Mouse (Mus musculus): Measurements from ENCODE around the gene Gm10521. TPM values are rescaled to one million over a fixed set of nuclear protein-coding genes. Genes with fewer than 3 reads are reported as not detected.
"Not testable (repeated sequence)": the region's sequence is repeated elsewhere in the genome, so short reads cannot be mapped to it uniquely, and the experiment has no call there.

The Gm10521 gene
- under 1 TPM in 1 of 2 experiments, not detected in 1; 0.09 TPM for total RNA-seq (2021)
- polyA plus RNA-seq (2012; rRNA removed): 0.15 and 0.41 TPM in 2 replicates
- long read RNA-seq: 0 reads

- intact Hi-C loops (cut with DNase I); DNase-seq; H3K4me1 ChIP-seq (ENCODE audit: control insufficient read depth, insufficient read depth, low read length); H3K79me2 ChIP-seq (replicated peaks; ENCODE audit: control insufficient read depth, insufficient read depth, low read length); H3K36me3 ChIP-seq (ENCODE audit: control insufficient read depth, insufficient read depth, low read length); H3K9ac ChIP-seq (ENCODE audit: low read depth, low read length); H3K27me3 ChIP-seq (ENCODE audit: control insufficient read depth, insufficient read depth, low read length); H3K4me3 ChIP-seq; H3K27ac ChIP-seq: not testable (repeated sequence)
- WGBS: 68% methylated on average over 5 of the region's 5 CpGs
Observed at GRCm38 (mm10) chr1:171895364-171895763, at the start of gene Gm10521. Gene Gm10521 (plus strand): TSS chr1:171895664.

GRCm38 (mm10) chr1:171848201-171848600 lies 47.3 kb upstream of the Gm10521 start:
- TF ChIP-seq CTCF (IDR thresholded peaks at IDR 0.05) (no peak), EP300 (IDR thresholded peaks at IDR 0.05; ENCODE audit: insufficient read depth, low read depth, low read length) (no peak)
- H3K27ac ChIP-seq: no peak overlapping the region
- H3K4me3 ChIP-seq: no peak overlapping the region
- H3K4me1 ChIP-seq (ENCODE audit: control insufficient read depth, insufficient read depth, low read length): no peaks in the 10 kb centered on the region
- intact Hi-C loops (cut with DNase I): no loop called here
- H3K9ac ChIP-seq (ENCODE audit: low read depth, low read length): no peak overlapping the region
- DNase-seq: no peak
- H3K79me2 ChIP-seq (replicated peaks; ENCODE audit: control insufficient read depth, insufficient read depth, low read length): no peaks in the 10 kb centered on the region
- H3K27me3 ChIP-seq (ENCODE audit: control insufficient read depth, insufficient read depth, low read length): no peaks in the 10 kb centered on the region
- no peaks in the 10 kb centered on the region for H3K36me3 ChIP-seq (ENCODE audit: control insufficient read depth, insufficient read depth, low read length)

- DNase-seq: no peak
- TF ChIP-seq CTCF (IDR thresholded peaks at IDR 0.05): no peak
- no peak for TF ChIP-seq POLR2A (IDR thresholded peaks at IDR 0.05; ENCODE audit: insufficient read depth, low read depth, low read length)
- no peak for TF ChIP-seq EP300 (IDR thresholded peaks at IDR 0.05; ENCODE audit: insufficient read depth, low read depth, low read length)
- WGBS: 75% methylated on average over 4 of the region's 4 CpGs
Observed at GRCm38 (mm10) chr1:171848757-171849156, 46.7 kb upstream of the Gm10521 start.

GRCm38 (mm10) chr1:171849454-171849853 lies 46.0 kb upstream of the Gm10521 start:
- no peak for TF ChIP-seq POLR2A (IDR thresholded peaks at IDR 0.05; ENCODE audit: insufficient read depth, low read depth, low read length)
- TF ChIP-seq CTCF (IDR thresholded peaks at IDR 0.05): no peak
- TF ChIP-seq EP300 (IDR thresholded peaks at IDR 0.05; ENCODE audit: insufficient read depth, low read depth, low read length): no peak
- Histone ChIP-seq H3K4me3 (no peak overlapping the region), H3K27me3 (ENCODE audit: control insufficient read depth, insufficient read depth, low read length) (no peaks in the 10 kb centered on the region), H3K79me2 (replicated peaks; ENCODE audit: control insufficient read depth, insufficient read depth, low read length) (no peaks in the 10 kb centered on the region), H3K36me3 (ENCODE audit: control insufficient read depth, insufficient read depth, low read length) (no peaks in the 10 kb centered on the region), H3K4me1 (ENCODE audit: control insufficient read depth, insufficient read depth, low read length) (no peaks in the 10 kb centered on the region), H3K9ac (ENCODE audit: low read depth, low read length) (no peak overlapping the region), H3K27ac (no peak overlapping the region)
- intact Hi-C loops (cut with DNase I): no loop called here
- peak in 1 of 2 experiments; percentile 56 for DNase-seq
- WGBS: 68% methylated on average over 5 of the region's 5 CpGs

More at GRCm38 (mm10) chr1:171848757-171849156, 46.7 kb upstream of the Gm10521 start:
- intact Hi-C loops (cut with DNase I): no loop called here
- no peaks in the 10 kb centered on the region for H3K27me3 ChIP-seq (ENCODE audit: control insufficient read depth, insufficient read depth, low read length)
- no peak overlapping the region for H3K4me3 ChIP-seq
- no peak overlapping the region for H3K27ac ChIP-seq
- H3K79me2 ChIP-seq (replicated peaks; ENCODE audit: control insufficient read depth, insufficient read depth, low read length): no peaks in the 10 kb centered on the region
- H3K36me3 ChIP-seq (ENCODE audit: control insufficient read depth, insufficient read depth, low read length): no peaks in the 10 kb centered on the region
- no peaks in the 10 kb centered on the region for H3K4me1 ChIP-seq (ENCODE audit: control insufficient read depth, insufficient read depth, low read length)
- no peak overlapping the region for H3K9ac ChIP-seq (ENCODE audit: low read depth, low read length)

GRCm38 (mm10) chr1:171865467-171865866 lies 30.0 kb upstream of the Gm10521 start:
- intact Hi-C loops (cut with DNase I): no loop called here
- Histone ChIP-seq H3K36me3 (ENCODE audit: control insufficient read depth, insufficient read depth, low read length) (no peaks in the 10 kb centered on the region), H3K9ac (ENCODE audit: low read depth, low read length) (no peak overlapping the region), H3K4me3 (no peak overlapping the region), H3K79me2 (replicated peaks; ENCODE audit: control insufficient read depth, insufficient read depth, low read length) (no peaks in the 10 kb centered on the region), H3K4me1 (ENCODE audit: control insufficient read depth, insufficient read depth, low read length) (no peaks in the 10 kb centered on the region), H3K27me3 (ENCODE audit: control insufficient read depth, insufficient read depth, low read length) (no peaks in the 10 kb centered on the region), H3K27ac (no peak overlapping the region)
- TF ChIP-seq CTCF (IDR thresholded peaks at IDR 0.05) (no peak), EP300 (IDR thresholded peaks at IDR 0.05; ENCODE audit: insufficient read depth, low read depth, low read length) (no peak), POLR2A (IDR thresholded peaks at IDR 0.05; ENCODE audit: insufficient read depth, low read depth, low read length) (no peak)
- WGBS: 69% methylated on average over 4 of the region's 4 CpGs
- no peak for DNase-seq

- intact Hi-C loops (cut with DNase I): no loop called here
- Histone ChIP-seq H3K4me3 (no peak overlapping the region), H3K27me3 (ENCODE audit: control insufficient read depth, insufficient read depth, low read length) (no peaks in the 10 kb centered on the region), H3K9ac (ENCODE audit: low read depth, low read length) (no peak overlapping the region), H3K27ac (no peak overlapping the region), H3K36me3 (ENCODE audit: control insufficient read depth, insufficient read depth, low read length) (no peaks in the 10 kb centered on the region), H3K79me2 (replicated peaks; ENCODE audit: control insufficient read depth, insufficient read depth, low read length) (no peaks in the 10 kb centered on the region), H3K4me1 (ENCODE audit: control insufficient read depth, insufficient read depth, low read length) (no peaks in the 10 kb centered on the region)
- no peak for DNase-seq
- TF ChIP-seq POLR2A (IDR thresholded peaks at IDR 0.05; ENCODE audit: insufficient read depth, low read depth, low read length) (no peak), EP300 (IDR thresholded peaks at IDR 0.05; ENCODE audit: insufficient read depth, low read depth, low read length) (no peak), CTCF (IDR thresholded peaks at IDR 0.05) (no peak)
- WGBS: 36% methylated on average over 1 of the region's 1 CpGs
Observed at GRCm38 (mm10) chr1:171886989-171887388, 8.5 kb upstream of the Gm10521 start.
